Mouse (Mus musculus): Measurements from ENCODE around the gene Slc6a12.

DNA sequence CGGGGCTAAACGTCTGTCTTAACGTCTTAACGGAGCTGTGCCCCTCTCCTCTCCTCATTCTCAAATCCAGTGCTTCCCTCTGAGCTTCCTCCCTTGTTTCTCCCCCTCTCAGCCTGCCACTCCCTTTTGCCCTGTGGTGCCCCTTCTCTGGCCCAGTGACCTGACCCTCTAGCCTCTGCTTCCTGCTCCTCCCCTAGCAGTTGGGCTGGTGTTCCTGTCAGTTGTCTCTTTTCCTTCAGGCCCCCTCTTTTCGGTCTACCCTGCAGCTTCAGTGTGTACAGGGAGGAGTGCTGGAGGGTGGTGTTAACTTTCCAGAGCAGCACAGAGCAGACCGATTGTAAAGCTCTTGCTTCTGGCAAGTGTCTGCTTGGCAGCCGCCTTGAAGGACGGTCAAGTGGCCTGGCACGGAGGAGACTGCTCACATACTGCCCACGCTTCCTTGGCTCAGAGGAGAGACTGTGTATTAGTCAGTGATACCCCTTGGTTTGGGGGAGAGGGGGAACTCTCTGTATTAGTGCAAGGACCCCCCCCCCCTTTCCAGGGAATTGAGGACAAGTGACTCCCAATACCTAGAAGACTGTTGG is 16.3 kb upstream of the Slc6a12 start:
- no peak for TF ChIP-seq JUND (IDR thresholded peaks at IDR 0.05; ENCODE audit: low read depth, low read length)
- no peak for TF ChIP-seq CTCF (IDR thresholded peaks at IDR 0.05 in 2 of 3, conservative IDR thresholded peaks at IDR 0.05 in 1 of 3; ENCODE audit: control insufficient read depth in 1 of 3, insufficient read depth in 1 of 3, low read depth in 2 of 3, low read length in 3 of 3, poor library complexity in 1 of 3, severe bottlenecking in 1 of 3)
- no peak for TF ChIP-seq POLR2A (IDR thresholded peaks at IDR 0.05; ENCODE audit: control insufficient read depth in 1 of 2, insufficient read depth in 1 of 2, low read depth in 1 of 2, low read length in 2 of 2, poor library complexity in 1 of 2)
- no peak for TF ChIP-seq UBTF (IDR thresholded peaks at IDR 0.05; ENCODE audit: borderline replicate concordance, insufficient read depth, low read depth, low read length)
